Mouse (Mus musculus) E14TG2a.4 (cell line): ENCODE data around the gene H2afv.

Source experiments
- H3K27me3 ChIP-seq: 2 replicates; pipeline ENCODE4 v1.6.1; 2014; ENCODE audit warnings: low read length, control low read depth; ENCODE audit not compliant: insufficient read depth
- H3K36me3 ChIP-seq: 2 replicates; pipeline ENCODE4 v1.6.1; 2014; ENCODE audit warnings: low read length, control low read depth; ENCODE audit not compliant: insufficient read depth
- H3K4me1 ChIP-seq: replicated peaks from 2 replicates; pipeline ENCODE4 v1.6.1; 2014; ENCODE audit warnings: low read depth, low read length, control low read depth
- H3K4me3 ChIP-seq: replicated peaks from 2 replicates; pipeline ENCODE4 v1.5.1; 2014; ENCODE audit warnings: mild to moderate bottlenecking, low read length
- H3K9me3 ChIP-seq: 2 replicates; pipeline ENCODE4 v1.6.1; 2014; ENCODE audit warnings: low read length, control low read depth
- CTCF ChIP-seq: conservative IDR thresholded peaks from 2 replicates; pipeline ENCODE4 v1.5.1; 2014; ENCODE audit warnings: low read length
- NANOG ChIP-seq: IDR thresholded peaks from 2 replicates; pipeline ENCODE4 v1.6.1; 2014; ENCODE audit warnings: borderline replicate concordance, low read length, mixed read lengths
- POU5F1 ChIP-seq: IDR thresholded peaks from 2 replicates; pipeline ENCODE4 v1.6.1; 2014; ENCODE audit warnings: low read length, borderline replicate concordance

Gene H2afv

DNA sequence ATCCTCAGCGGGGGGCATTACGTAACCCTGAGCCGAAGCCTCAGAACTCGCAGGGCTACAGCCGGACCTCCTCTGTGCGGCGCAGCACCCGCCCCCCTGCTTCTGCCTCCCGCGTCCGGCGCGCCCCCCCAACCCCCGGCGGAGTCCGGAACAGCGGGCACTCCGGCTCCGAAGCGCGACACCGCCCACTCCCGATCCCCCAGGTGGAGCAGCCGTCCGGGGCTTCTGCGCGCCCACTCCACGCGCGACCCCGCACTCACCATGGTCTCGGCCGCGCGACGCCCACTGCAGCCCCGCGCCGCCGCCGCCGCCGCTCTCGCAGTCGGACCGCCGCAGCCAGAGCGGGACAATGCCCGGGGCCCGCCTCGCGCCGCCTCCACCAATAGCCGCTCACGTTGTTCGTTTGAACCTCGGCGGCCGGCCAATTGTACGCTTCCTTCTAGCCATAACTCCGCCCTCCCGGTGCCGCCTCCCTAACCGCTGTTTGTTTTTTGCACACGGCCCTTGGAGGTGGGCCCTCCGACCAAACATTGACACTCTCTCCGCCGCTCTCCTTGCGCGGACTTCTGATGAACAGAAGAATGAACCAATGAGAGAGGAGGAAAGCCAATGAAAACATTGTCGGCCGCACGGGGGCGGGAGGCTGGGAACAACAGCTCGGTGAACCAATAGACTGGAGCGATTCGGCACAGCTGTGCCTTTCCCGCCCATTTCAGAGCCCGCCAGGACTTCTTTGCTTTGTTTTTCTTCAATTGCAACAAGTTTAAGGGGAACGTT is at the start of gene H2afv:
Gene H2afv, minus strand, starts transcription at position 367 of the 777 bp plus-strand sequence.
- Histone ChIP-seq H3K36me3 (peaks cover 8% of the 10 kb centered on the region; the same call in 1 of the 2 replicates), H3K9me3 (peaks cover 21% of the 10 kb centered on the region), H3K4me1 (peaks cover 52% of the 10 kb centered on the region), H3K4me3 (peak within 1 kb of the TSS; percentile 88), H3K27me3 (no peaks in the 10 kb centered on the region)
- TF ChIP-seq POU5F1 = no peak
- TF ChIP-seq CTCF = no peak
- TF ChIP-seq NANOG = no peak

DNA sequence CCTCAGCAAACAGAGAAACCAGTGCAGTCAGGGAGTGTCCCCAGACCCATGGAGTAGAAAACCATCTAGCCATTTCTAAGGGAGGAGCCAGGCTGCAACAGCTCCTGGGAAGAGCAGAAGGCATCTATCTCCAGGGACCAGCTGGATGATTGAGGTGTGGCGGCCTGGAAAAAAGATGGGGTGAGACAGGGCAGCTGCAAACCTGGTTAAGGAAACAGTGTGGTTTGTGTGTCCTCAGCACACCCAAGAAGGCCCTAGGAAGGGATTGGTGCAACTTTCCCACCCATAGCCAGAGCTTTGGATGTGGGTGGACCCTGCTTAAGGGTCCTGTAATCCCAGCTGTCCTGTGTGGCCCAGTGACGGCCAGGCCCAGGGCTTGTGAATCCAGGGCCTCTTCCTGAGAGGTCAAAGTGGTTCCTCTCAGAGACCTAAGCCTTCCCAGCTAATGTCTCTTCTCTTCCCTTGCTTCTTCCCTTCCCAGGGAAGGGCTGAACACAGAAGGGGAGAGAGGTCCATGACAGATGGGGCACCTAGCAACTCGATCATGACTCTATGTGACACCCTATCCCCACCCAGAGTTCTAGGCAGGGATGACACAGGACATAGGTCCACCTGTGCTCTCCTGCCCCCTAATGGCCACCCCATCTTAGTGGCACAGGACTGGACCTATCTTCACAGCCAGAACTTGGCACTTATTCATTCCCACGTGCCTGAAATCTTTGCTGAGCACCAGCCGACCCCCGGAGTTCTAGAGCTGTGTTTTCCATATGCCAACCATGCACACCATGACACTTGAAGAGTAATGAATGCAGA is 45.7 kb upstream of the H2afv start:
- H3K9me3 ChIP-seq = no peaks in the 10 kb centered on the region
- peak overlapping the region; percentile 41 for H3K4me3 ChIP-seq
- no peaks in the 10 kb centered on the region for H3K27me3 ChIP-seq
- H3K36me3 ChIP-seq = no peaks in the 10 kb centered on the region
- TF ChIP-seq CTCF = peak; percentile 25; the same call in 1 of the 2 replicates
- TF ChIP-seq NANOG = no peak
- TF ChIP-seq POU5F1 = no peak
- peaks cover 76% of the 10 kb centered on the region for H3K4me1 ChIP-seq

DNA sequence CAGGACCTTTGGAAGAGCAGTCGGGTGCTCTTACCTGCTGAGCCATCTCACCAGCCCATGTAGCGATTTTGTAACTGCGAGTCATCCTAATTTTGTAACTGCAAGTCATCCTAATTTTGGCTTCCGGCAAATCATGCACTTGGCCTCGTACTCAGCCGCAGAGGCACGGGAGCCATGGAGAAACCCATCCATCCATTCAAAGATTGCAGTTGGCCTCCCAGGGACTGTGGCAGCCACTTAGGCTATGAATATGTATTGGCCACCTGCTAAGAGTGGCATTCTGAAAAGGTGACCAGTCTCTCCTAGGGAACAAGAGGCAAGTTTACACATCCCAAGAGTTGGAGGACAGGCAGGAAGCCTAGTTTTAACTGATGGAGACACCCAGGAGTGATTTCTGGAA is 45.0 kb upstream of the H2afv start:
- TF ChIP-seq CTCF (no peak), POU5F1 (0 out of 2 replicates have a peak, but pooled peaks have one; percentile 31), NANOG (no peak)
- peaks cover 77% of the 10 kb centered on the region for H3K4me1 ChIP-seq
- peak overlapping the region; percentile 41 for H3K4me3 ChIP-seq
- H3K27me3 ChIP-seq = no peaks in the 10 kb centered on the region
- no peaks in the 10 kb centered on the region for H3K9me3 ChIP-seq
- H3K36me3 ChIP-seq = no peaks in the 10 kb centered on the region

DNA sequence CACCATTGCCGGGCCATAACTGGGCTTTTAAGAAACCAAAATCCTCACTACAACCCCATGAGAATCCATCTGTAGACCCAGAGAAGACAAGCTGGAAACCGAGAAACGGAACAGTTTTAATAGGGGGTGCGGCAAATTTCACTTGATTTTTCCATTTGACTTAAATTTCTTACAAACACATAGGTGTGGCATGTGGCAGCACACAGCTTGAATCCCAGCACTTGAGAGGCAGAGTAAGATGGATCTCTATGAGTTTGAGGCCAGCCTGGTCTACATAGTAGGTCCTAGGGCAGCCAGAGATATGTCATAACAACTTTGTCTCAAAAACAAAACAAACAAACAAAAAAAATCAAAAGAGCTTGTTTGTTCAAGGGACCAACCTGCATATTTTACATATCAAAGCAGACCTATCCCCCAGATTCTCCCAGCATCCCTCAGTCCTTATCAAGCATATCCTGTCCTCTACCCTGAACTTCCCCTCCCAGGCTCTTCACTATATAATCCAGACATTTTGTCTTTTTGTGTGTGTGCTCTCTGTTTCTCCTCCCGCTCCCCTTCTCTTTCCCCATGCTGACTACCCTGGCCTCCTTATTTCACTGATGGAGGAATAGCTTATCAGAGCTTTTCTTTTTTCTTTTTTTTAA is 43.9 kb upstream of the H2afv start:
- H3K4me3 ChIP-seq = peak overlapping the region; percentile 60; the same call in 1 of the 2 replicates
- no peak for TF ChIP-seq NANOG
- no peak for TF ChIP-seq CTCF
- no peak for TF ChIP-seq POU5F1
- H3K9me3 ChIP-seq = no peaks in the 10 kb centered on the region
- no peaks in the 10 kb centered on the region for H3K27me3 ChIP-seq
- H3K4me1 ChIP-seq = peaks cover 75% of the 10 kb centered on the region
- no peaks in the 10 kb centered on the region for H3K36me3 ChIP-seq

DNA sequence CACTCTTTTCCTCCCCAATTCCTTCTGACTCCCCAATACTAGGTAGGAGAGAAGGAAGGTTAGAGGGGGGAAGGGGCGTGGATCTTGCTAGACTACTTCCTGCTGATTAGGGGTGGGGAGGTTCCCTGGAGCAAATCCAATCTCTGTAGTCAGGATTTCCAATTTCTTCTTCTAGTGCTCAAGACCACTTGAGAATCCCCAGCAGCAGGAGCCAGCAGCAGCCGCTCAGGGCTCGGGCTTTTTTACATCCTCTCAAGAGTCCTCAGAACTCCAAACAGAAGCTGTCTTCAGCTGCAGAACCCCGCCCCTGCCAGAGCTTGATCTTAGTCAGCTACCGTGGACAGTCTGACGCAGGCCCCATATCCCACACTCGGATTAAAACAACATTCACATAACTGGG is 43.3 kb upstream of the H2afv start:
- no peaks in the 10 kb centered on the region for H3K36me3 ChIP-seq
- H3K27me3 ChIP-seq = no peaks in the 10 kb centered on the region
- TF ChIP-seq CTCF (no peak), POU5F1 (no peak), NANOG (no peak)
- H3K4me3 ChIP-seq = peak overlapping the region; percentile 60
- no peaks in the 10 kb centered on the region for H3K9me3 ChIP-seq
- H3K4me1 ChIP-seq = peaks cover 72% of the 10 kb centered on the region

DNA sequence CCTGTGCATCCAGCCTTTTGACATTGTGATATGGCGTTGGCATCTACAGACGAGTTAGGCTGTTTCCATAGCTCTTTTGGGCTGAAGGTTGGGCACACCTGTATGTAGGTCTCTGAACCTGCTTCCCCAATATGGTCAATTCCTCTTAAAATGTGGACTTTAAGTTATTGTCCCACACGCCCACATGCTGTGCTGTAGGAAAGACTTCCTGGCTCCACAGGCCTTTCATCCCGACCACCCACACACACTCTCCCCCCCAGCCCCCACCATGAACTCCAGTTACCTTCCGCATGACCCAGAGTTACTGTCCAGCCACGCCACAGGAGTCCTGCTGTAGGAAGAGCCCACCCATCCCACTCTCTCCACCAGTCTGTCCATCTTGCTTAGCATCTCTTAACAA is 42.7 kb upstream of the H2afv start:
- Histone ChIP-seq H3K9me3 (no peaks in the 10 kb centered on the region), H3K4me3 (peak overlapping the region; percentile 60), H3K4me1 (peaks cover 72% of the 10 kb centered on the region), H3K27me3 (no peaks in the 10 kb centered on the region), H3K36me3 (no peaks in the 10 kb centered on the region)
- TF ChIP-seq CTCF = no peak
- TF ChIP-seq POU5F1 = no peak
- no peak for TF ChIP-seq NANOG

GRCm38 (mm10) chr11:6484244-6484959 is 40.2 kb upstream of the H2afv start:
- Histone ChIP-seq H3K36me3 (no peaks in the 10 kb centered on the region), H3K4me1 (peaks cover 71% of the 10 kb centered on the region)
- TF ChIP-seq POU5F1 = no peak
- no peak for TF ChIP-seq NANOG
- no peak for TF ChIP-seq CTCF

GRCm38 (mm10) chr11:6483103-6483502 is 38.9 kb upstream of the H2afv start:
- Histone ChIP-seq H3K4me1 (peaks cover 61% of the 10 kb centered on the region), H3K4me3 (no peak overlapping the region), H3K27me3 (no peaks in the 10 kb centered on the region), H3K36me3 (peaks cover 3% of the 10 kb centered on the region; the same call in 1 of the 2 replicates), H3K9me3 (no peaks in the 10 kb centered on the region)
- TF ChIP-seq NANOG (no peak), CTCF (no peak), POU5F1 (no peak)

More at GRCm38 (mm10) chr11:6484244-6484959, 40.2 kb upstream of the H2afv start:
- no peak overlapping the region for H3K4me3 ChIP-seq
- H3K9me3 ChIP-seq = no peaks in the 10 kb centered on the region
- no peaks in the 10 kb centered on the region for H3K27me3 ChIP-seq
